ENCODE assay signal across 10 mouse cellular contexts in genomic region chr12:89106881-89107584, GRCm38 (mm10).
DNase-seq lines count a peak whose midpoint lies in the region; ATAC-seq and TF ChIP-seq lines count a peak whose summit lies in the region.
"Had no signal": no experiment of that assay in that cellular context is flagged by ENCODE, and none has a peak within 500 bp of the region (broad histone marks: within the 10 kb centered on the region; RNA-seq: fewer than 3 reads in every experiment).

No protein-coding gene starts in this region.

- intact Hi-C loops in left cerebral cortex, postnatal 36 days (cut with DNase I): loop anchor here (2.0 to 10.0 kb wide), 3 partner anchors 114 to 702 kb away; no protein-coding TSS in a partner anchor

- peak; percentile 9; the same call in 1 of the 2 replicates for ATAC-seq in forebrain, embryonic 16.5 days
- no peak for ATAC-seq in forebrain, postnatal 0 days
- ATAC-seq in hindbrain, embryonic 15.5 days (ENCODE audit: low FRiP score, low read depth): 0 out of 2 replicates have a peak, but pooled peaks have one; percentile 31
- ATAC-seq in kidney, postnatal 0 days (replicated peaks; ENCODE audit: low FRiP score, low read depth): no peak

- no peak for TF ChIP-seq CTCF in forebrain, postnatal 0 days (IDR thresholded peaks at IDR 0.05; ENCODE audit: low read depth)
- TF ChIP-seq CTCF in kidney, postnatal 0 days (IDR thresholded peaks at IDR 0.05; ENCODE audit: low read depth): no peak

- H3K36me3 ChIP-seq in forebrain, embryonic 16.5 days (ENCODE audit: control insufficient read depth, insufficient read depth): no peaks in the 10 kb centered on the region
- H3K36me3 ChIP-seq in forebrain, postnatal 0 days (ENCODE audit: insufficient read depth): no peaks in the 10 kb centered on the region
- no peaks in the 10 kb centered on the region for H3K36me3 ChIP-seq in hindbrain, embryonic 15.5 days
- H3K36me3 ChIP-seq in kidney, postnatal 0 days (ENCODE audit: insufficient read depth, low read length): no peaks in the 10 kb centered on the region
- H3K36me3 ChIP-seq: limb, embryonic 15.5 days; neural tube, embryonic 15.5 days had no signal

- H3K9me3 ChIP-seq in forebrain, embryonic 16.5 days (ENCODE audit: control insufficient read depth, low read length): no peaks in the 10 kb centered on the region
- no peaks in the 10 kb centered on the region for H3K9me3 ChIP-seq in forebrain, postnatal 0 days (ENCODE audit: low read length)
- no peaks in the 10 kb centered on the region for H3K9me3 ChIP-seq in hindbrain, embryonic 15.5 days
- no peaks in the 10 kb centered on the region for H3K9me3 ChIP-seq in kidney, postnatal 0 days (replicated peaks; ENCODE audit: low read length)
- H3K9me3 ChIP-seq: limb, embryonic 15.5 days; neural tube, embryonic 15.5 days had no signal

- no peak overlapping the region for H3K4me2 ChIP-seq in forebrain, embryonic 16.5 days (ENCODE audit: low read length)
- H3K4me2 ChIP-seq in forebrain, postnatal 0 days (ENCODE audit: low read depth): no peak overlapping the region
- H3K4me2 ChIP-seq in hindbrain, embryonic 15.5 days: no peak overlapping the region
- no peak overlapping the region for H3K4me2 ChIP-seq in kidney, postnatal 0 days (ENCODE audit: low read length)

- no peak for DNase-seq in forebrain, postnatal 0 days
- peak; percentile 60 for DNase-seq in kidney, postnatal 0 days (ENCODE audit: low spot score)
- DNase-seq in lung, postnatal 36 days: peak; percentile 42
- DNase-seq in left cerebral cortex, postnatal 36 days (ENCODE audit: low spot score in 2 of 2): no peak
- DNase-seq in cerebellum, postnatal 10 days: no peak
- no peak for DNase-seq in cerebellum, adult 9-11 months

- H3K4me1 ChIP-seq in forebrain, embryonic 16.5 days (replicated peaks; ENCODE audit: control insufficient read depth, insufficient read depth, low read length): peaks cover 14% of the 10 kb centered on the region
- H3K4me1 ChIP-seq in forebrain, postnatal 0 days (ENCODE audit: insufficient read depth): 0 out of 2 replicates have a peak, but pooled peaks cover 6% of the 10 kb centered on the region
- no peaks in the 10 kb centered on the region; the same call in 1 of the 2 replicates for H3K4me1 ChIP-seq in hindbrain, embryonic 15.5 days (replicated peaks)
- H3K4me1 ChIP-seq in kidney, postnatal 0 days (replicated peaks; ENCODE audit: insufficient read depth, low read length): no peaks in the 10 kb centered on the region
- H3K4me1 ChIP-seq: limb, embryonic 15.5 days had no signal

- no peak overlapping the region for H3K4me3 ChIP-seq in forebrain, embryonic 16.5 days (replicated peaks; ENCODE audit: low read length)
- H3K4me3 ChIP-seq in forebrain, postnatal 0 days (ENCODE audit: low read depth, low read length): no peak overlapping the region
- no peak overlapping the region for H3K4me3 ChIP-seq in hindbrain, embryonic 15.5 days
- no peak overlapping the region for H3K4me3 ChIP-seq in kidney, postnatal 0 days (replicated peaks; ENCODE audit: low read depth, low read length)
- H3K4me3 ChIP-seq: limb, embryonic 15.5 days had no signal

- WGBS in forebrain, embryonic 16.5 days: 67% methylated on average over 6 of the region's 6 CpGs
- WGBS in forebrain, postnatal 0 days: 65% methylated on average over 6 of the region's 6 CpGs
- 69% methylated on average over 6 of the region's 6 CpGs for WGBS in hindbrain, embryonic 15.5 days
- 40% methylated on average over 6 of the region's 6 CpGs for WGBS in kidney, postnatal 0 days

- H3K27me3 ChIP-seq in forebrain, embryonic 16.5 days (replicated peaks; ENCODE audit: control insufficient read depth, insufficient read depth, low read length): no peaks in the 10 kb centered on the region
- no peaks in the 10 kb centered on the region for H3K27me3 ChIP-seq in forebrain, postnatal 0 days (ENCODE audit: insufficient read depth, low read length)
- H3K27me3 ChIP-seq in hindbrain, embryonic 15.5 days: no peaks in the 10 kb centered on the region
- no peaks in the 10 kb centered on the region for H3K27me3 ChIP-seq in kidney, postnatal 0 days (ENCODE audit: insufficient read depth, low read length)
- H3K27me3 ChIP-seq: limb, embryonic 15.5 days; neural tube, embryonic 15.5 days had no signal

- H3K9ac ChIP-seq in forebrain, embryonic 16.5 days (replicated peaks; ENCODE audit: low read depth, low read length): no peak overlapping the region
- H3K9ac ChIP-seq in forebrain, postnatal 0 days: no peak overlapping the region
- H3K9ac ChIP-seq in hindbrain, embryonic 15.5 days: no peak overlapping the region
- H3K9ac ChIP-seq in kidney, postnatal 0 days (ENCODE audit: low read depth, low read length): no peak overlapping the region
- H3K9ac ChIP-seq: limb, embryonic 15.5 days; neural tube, embryonic 15.5 days had no signal

- no peak overlapping the region for H3K27ac ChIP-seq in forebrain, embryonic 16.5 days (ENCODE audit: low read length)
- H3K27ac ChIP-seq in forebrain, postnatal 0 days (ENCODE audit: low read depth, low read length): no peak overlapping the region
- H3K27ac ChIP-seq in hindbrain, embryonic 15.5 days (replicated peaks): no peak overlapping the region
- no peak overlapping the region for H3K27ac ChIP-seq in kidney, postnatal 0 days
- H3K27ac ChIP-seq: limb, embryonic 15.5 days had no signal

Comparison
In these comparisons a context has a peak if more than half of its experiments do, and no peak if none do; other contexts are left out.
1. ATAC-seq: peak in forebrain, embryonic 16.5 days (single experiment) and hindbrain, embryonic 15.5 days (single experiment); none in forebrain, postnatal 0 days (single experiment) and kidney, postnatal 0 days (single experiment).
2. DNase-seq: peak in kidney, postnatal 0 days (single experiment) and lung, postnatal 36 days (single experiment); none in forebrain, postnatal 0 days (single experiment), left cerebral cortex, postnatal 36 days (0 of 2), cerebellum, postnatal 10 days (0 of 2) and cerebellum, adult 9-11 months (single experiment).